Comparison of ENCODE assay signal across 8 mouse cellular contexts in genomic region chr7:89168606-89169005, GRCm38 (mm10).
A peak's percentile ranks its signal among the peaks of the same experiment; 100 is the strongest.
DNase-seq lines count a peak whose midpoint lies in the region; ATAC-seq and TF ChIP-seq lines count a peak whose summit lies in the region.
"Had no signal": no experiment of that assay in that cellular context is flagged by ENCODE, and none has a peak within 500 bp of the region (broad histone marks: within the 10 kb centered on the region; RNA-seq: fewer than 3 reads in every experiment).

No protein-coding gene starts in this region.

- H3K9ac ChIP-seq in ES-E14 (ENCODE audit: insufficient read depth, low read depth, low read length, poor library complexity, severe bottlenecking), result no peak overlapping the region

- ATAC-seq in megakaryocyte, adult 5-6 weeks (ENCODE audit: poor library complexity, severe bottlenecking), result peak; percentile 95

- H3K27ac ChIP-seq in ES-E14 (ENCODE audit: insufficient read depth, low read depth, low read length, poor library complexity, severe bottlenecking), result no peak overlapping the region

- no peaks in the 10 kb centered on the region for H3K4me1 ChIP-seq in ES-E14 (ENCODE audit: control insufficient read depth in 2 of 2, insufficient read depth in 2 of 2, low read length in 2 of 2, poor library complexity in 1 of 2)

- peak; percentile 75 for DNase-seq in ES-E14 (ENCODE audit: low read depth, low spot score)
- peak; percentile 66 for DNase-seq in adrenal gland, adult 8-10 months
- peak; percentile 81 for DNase-seq in embryo, embryonic 9.5 days (ENCODE audit: extremely low spot score)
- DNase-seq in heart, adult 9 months (ENCODE audit: low spot score in 2 of 2), result peak; percentile 35 to 78
- peak; percentile 60 for DNase-seq in layer of hippocampus, adult 9-11 months
- DNase-seq in skeletal muscle tissue, adult 2 months (ENCODE audit: low read depth, low spot score), result peak; percentile 73

- in situ Hi-C loops in ES-E14 (cut with MboI; ENCODE audit: low sequenced_read_pairs in 2 of 2, unreplicated experiment in 2 of 2), result loop anchor here (10.0 to 25.0 kb wide), 2 partner anchors 236 to 244 kb away; partner anchors contain the start of genes Fzd4 (in 2 of the 2) and Tmem135 (in 2 of the 2)

- no peak overlapping the region for H3K4me3 ChIP-seq in ES-E14 (ENCODE audit: insufficient read depth in 1 of 2, low read depth in 1 of 2, low read length in 2 of 2, poor library complexity in 1 of 2, severe bottlenecking in 1 of 2)
- H3K4me3 ChIP-seq: megakaryocyte, embryonic 14.5 days had no signal

- H3K9me3 ChIP-seq in ES-E14 (ENCODE audit: control insufficient read depth, insufficient read depth, low read depth, low read length), result no peaks in the 10 kb centered on the region
- H3K9me3 ChIP-seq: megakaryocyte, embryonic 14.5 days had no signal

- H3K36me3 ChIP-seq in ES-E14 (ENCODE audit: control insufficient read depth, insufficient read depth, low read length, poor library complexity, severe bottlenecking), result no peaks in the 10 kb centered on the region

TF ChIP-seq in ES-E14, 5 proteins besides CTCF, POLR2A, EP300 and RAD21:
- TF ChIP-seq CHD2 (IDR thresholded peaks at IDR 0.05; ENCODE audit: low read depth, low read length), result no peak
- TF ChIP-seq ZC3H11A (IDR thresholded peaks at IDR 0.05; ENCODE audit: borderline replicate concordance, low read depth, low read length), result peak; percentile 78
